In genomic region chrX:138043113-138043512, GRCm38 (mm10) we compare ENCODE assay signal across 34 mouse cellular contexts.
"Had no signal": no experiment of that assay in that cellular context is flagged by ENCODE, and none has a peak within 500 bp of the region (broad histone marks: within the 10 kb centered on the region; RNA-seq: fewer than 3 reads in every experiment).

No protein-coding gene starts in this region.

- H3K9ac ChIP-seq: heart, embryonic 13.5 days; heart, embryonic 15.5 days; hindbrain, embryonic 12.5 days; hindbrain, embryonic 13.5 days; hindbrain, embryonic 14.5 days; hindbrain, embryonic 15.5 days; intestine, embryonic 15.5 days; kidney, embryonic 15.5 days had no signal

- ATAC-seq: hindbrain, embryonic 16.5 days; hindbrain, postnatal 0 days; inflammation-experienced regulatory T-cells, adult 6 months; intestine, embryonic 15.5 days; intestine, embryonic 16.5 days; intestine, postnatal 0 days had no signal

- H3K9me3 ChIP-seq: heart, embryonic 13.5 days; heart, embryonic 15.5 days; hindbrain, embryonic 10.5 days; hindbrain, embryonic 12.5 days; hindbrain, embryonic 13.5 days; hindbrain, embryonic 15.5 days; intestine, embryonic 15.5 days; kidney, embryonic 15.5 days had no signal

- H3K4me3 ChIP-seq: heart, embryonic 13.5 days; heart, embryonic 15.5 days; hindbrain, embryonic 10.5 days; hindbrain, embryonic 12.5 days; hindbrain, embryonic 13.5 days; hindbrain, embryonic 15.5 days; intestine, embryonic 15.5 days; kidney, embryonic 15.5 days; layer of hippocampus, adult 2 months; left cerebral cortex, adult 2 months had no signal

- H3K27ac ChIP-seq: heart, embryonic 13.5 days; heart, embryonic 15.5 days; hindbrain, embryonic 10.5 days; hindbrain, embryonic 12.5 days; hindbrain, embryonic 13.5 days; hindbrain, embryonic 14.5 days; hindbrain, embryonic 15.5 days; hindbrain, postnatal 0 days; intestine, embryonic 15.5 days; kidney, embryonic 15.5 days; kidney, postnatal 0 days; layer of hippocampus, adult 2 months; left cerebral cortex, adult 2 months had no signal

- H3K4me2 ChIP-seq: heart, embryonic 11.5 days; heart, embryonic 13.5 days; heart, embryonic 15.5 days; hindbrain, embryonic 12.5 days; hindbrain, embryonic 13.5 days; hindbrain, embryonic 14.5 days; hindbrain, embryonic 15.5 days; intestine, embryonic 15.5 days; kidney, embryonic 15.5 days had no signal

- H3K4me1 ChIP-seq: heart, embryonic 13.5 days; heart, embryonic 15.5 days; hindbrain, embryonic 10.5 days; hindbrain, embryonic 12.5 days; hindbrain, embryonic 13.5 days; hindbrain, embryonic 15.5 days; intestine, embryonic 15.5 days; kidney, embryonic 15.5 days had no signal

- H3K27me3 ChIP-seq: heart, embryonic 13.5 days; heart, embryonic 15.5 days; hindbrain, embryonic 12.5 days; hindbrain, embryonic 13.5 days; hindbrain, embryonic 15.5 days; intestine, embryonic 15.5 days had no signal

- H3K36me3 ChIP-seq: heart, embryonic 13.5 days; heart, embryonic 15.5 days; hindbrain, embryonic 10.5 days; hindbrain, embryonic 12.5 days; hindbrain, embryonic 13.5 days; hindbrain, embryonic 15.5 days; intestine, embryonic 15.5 days; kidney, embryonic 15.5 days had no signal

- DNase-seq: heart, postnatal 10 days; heart, postnatal 14 days; heart, postnatal 36 days; heart, postnatal 4 days; kidney, adult 11 months; kidney, adult 18-20 months; kidney, adult 2 months; kidney, adult 8-10 months; kidney, adult 9 months; kidney, postnatal 10 days; kidney, postnatal 14 days; kidney, postnatal 25 days; kidney, postnatal 36 days; kidney, postnatal 4 days; layer of hippocampus, adult 9-11 months; layer of hippocampus, postnatal 36 days had no signal
